Mouse (Mus musculus) Patski (cell line): ENCODE data around the gene Scfd2. TPM values are rescaled to one million over a fixed set of nuclear protein-coding genes. Genes with fewer than 3 reads are reported as not detected.

Experiments used
- ATAC-seq: fragments of 100-300 bp; one replicate; pipeline ENCODE4 v1.8.0; 2021
- CTCF ChIA-PET: fragments of 350-600 bp; sonication (Branson Sonifier 250); formaldehyde crosslinking; loops from one replicate; lab custom pipeline; 2022; ENCODE audit warnings: inconsistent platforms; lab: Charles Lee
- POLR2A ChIA-PET: fragments of 350-600 bp; sonication (Branson Sonifier 250); formaldehyde crosslinking; loops from one replicate; lab custom pipeline; 2022; ENCODE audit warnings: antibody characterized with exemption, inconsistent platforms; lab: Charles Lee
- DNase-seq: peaks from one replicate; pipeline ENCODE4 v3.0.0-alpha.2; 2011; ENCODE audit warnings: low read depth, low spot score
- H3K27me3 ChIP-seq: fragments of 371-371 bp; one replicate; pipeline ENCODE4 v1.5.1; 2021
- CTCF ChIP-seq: fragments of 100-300 bp; IDR thresholded peaks from one replicate; pipeline ENCODE4 v1.5.1; 2021
- in situ Hi-C: fragments of 300-500 bp; cut with MboI; formaldehyde crosslinking; loops from 3 replicates; pipeline ENCODE4 v1.11.1; 2018; ENCODE audit warnings: low pct_unique_long_range_greater_than_20kb, mixed read lengths
- polyA plus RNA-seq: library from polyadenylated mRNA; unstranded; gene quantifications from one replicate; pipeline ENCODE4 v1.2.3, GENCODE M21; 2021

The Scfd2 gene
- polyA plus RNA-seq, 1 experiment from 2014 or later: 8.6 TPM

DNA sequence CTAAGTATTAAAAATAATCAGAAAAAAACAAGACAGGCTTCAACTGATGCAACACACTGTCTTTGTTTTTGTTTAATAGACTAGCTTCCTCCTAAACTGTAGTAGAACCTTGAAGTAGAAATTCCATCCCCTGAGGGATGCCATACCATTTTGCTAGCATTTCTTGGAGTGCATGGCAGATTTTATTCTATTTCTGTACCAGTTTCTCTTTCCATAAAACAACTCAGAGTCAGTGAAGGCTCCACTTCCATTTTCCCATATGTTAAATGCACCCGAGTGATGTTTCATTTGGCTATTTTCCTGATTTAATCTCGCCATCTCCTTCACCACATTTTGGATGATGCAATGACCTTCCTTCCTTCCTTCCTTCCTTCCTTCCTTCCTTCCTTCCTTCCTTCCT lies 243.4 kb downstream of the Scfd2 start:
- no peak for ATAC-seq
- ChIA-PET POLR2A (no interaction called here), CTCF (no interaction called here)
- no peaks in the 10 kb centered on the region for H3K27me3 ChIP-seq
- no peak for DNase-seq
- in situ Hi-C loops: loop anchor here (10.0 kb wide), 1 partner anchor 353 kb away; no protein-coding TSS in a partner anchor
- TF ChIP-seq CTCF: no peak

DNA sequence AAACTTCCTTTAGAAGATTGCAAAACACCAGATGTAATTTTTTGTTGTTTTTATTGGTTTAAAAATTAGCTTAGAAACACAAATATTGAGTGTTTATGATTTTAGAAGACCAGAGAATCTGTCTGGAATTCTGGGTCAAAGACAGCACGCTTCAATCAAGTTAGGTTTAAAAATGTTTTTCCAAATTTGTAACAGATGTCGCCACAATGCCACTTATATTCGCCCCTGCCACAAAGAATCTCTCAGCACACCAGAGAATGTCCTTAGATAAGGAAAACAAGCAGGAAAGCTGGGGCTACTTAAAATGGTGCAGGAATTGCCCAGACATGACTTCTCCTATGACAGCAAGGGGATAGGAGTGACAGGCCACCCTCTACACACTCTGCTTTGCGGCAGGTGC lies 245.3 kb downstream of the Scfd2 start:
- DNase-seq (no peak), ATAC-seq (no peak)
- TF ChIP-seq CTCF: no peak
- in situ Hi-C loops: loop anchor here (10.0 kb wide), 1 partner anchor 352 kb away; no protein-coding TSS in a partner anchor
- POLR2A ChIA-PET: interaction anchor here (0.7 to 2.4 kb wide), 2 partner anchors 8 to 17 kb away, joined by 3 to 5 read pairs; no protein-coding TSS in a partner anchor
- CTCF ChIA-PET: interaction anchor here (1.0 kb wide), 1 partner anchor 10 kb away, joined by 3 read pairs; no protein-coding TSS in a partner anchor
- no peaks in the 10 kb centered on the region for H3K27me3 ChIP-seq

DNA sequence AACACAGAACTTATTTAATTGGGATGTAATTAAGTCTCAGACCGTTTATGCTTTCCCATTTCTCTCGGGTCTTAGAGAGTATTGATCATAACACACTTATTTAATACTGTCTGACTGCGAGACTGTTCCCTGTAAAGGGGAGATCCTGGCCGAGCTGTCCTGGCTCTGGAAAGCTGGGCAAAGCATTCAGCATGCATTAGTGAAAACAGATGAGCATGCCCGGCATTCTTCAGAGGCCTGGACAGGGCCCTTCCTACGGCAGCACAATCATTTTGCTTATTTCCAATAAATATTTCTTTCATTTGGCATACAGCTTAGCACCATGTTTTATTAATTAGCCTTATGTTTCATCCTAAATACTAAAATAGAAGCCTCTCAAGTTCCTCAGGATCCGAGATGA lies 245.8 kb downstream of the Scfd2 start:
- POLR2A ChIA-PET: interaction anchor here (2.4 kb wide), 1 partner anchor 8 kb away, joined by 5 read pairs; no protein-coding TSS in a partner anchor
- ATAC-seq: no peak
- DNase-seq: no peak
- in situ Hi-C loops: loop anchor here (10.0 kb wide), 1 partner anchor 351 kb away; no protein-coding TSS in a partner anchor
- TF ChIP-seq CTCF: no peak
- H3K27me3 ChIP-seq: no peaks in the 10 kb centered on the region
- CTCF ChIA-PET: interaction anchor here (0.7 to 1.2 kb wide), 3 partner anchors 10 to 431 kb away, joined by 3 to 4 read pairs (median 3); no protein-coding TSS in a partner anchor

GRCm38 (mm10) chr5:74285289-74285688 lies 246.3 kb downstream of the Scfd2 start:
- DNase-seq: no peak
- no peak for TF ChIP-seq CTCF
- POLR2A ChIA-PET: interaction anchor here (2.4 kb wide), 1 partner anchor 9 kb away, joined by 5 read pairs; no protein-coding TSS in a partner anchor
- CTCF ChIA-PET: interaction anchor here (0.7 to 1.2 kb wide), 2 partner anchors 246 to 430 kb away, joined by 3 to 4 read pairs; no protein-coding TSS in a partner anchor
- ATAC-seq: no peak
- in situ Hi-C loops: loop anchor here (10.0 kb wide), 1 partner anchor 350 kb away; no protein-coding TSS in a partner anchor
- H3K27me3 ChIP-seq: no peaks in the 10 kb centered on the region

DNA sequence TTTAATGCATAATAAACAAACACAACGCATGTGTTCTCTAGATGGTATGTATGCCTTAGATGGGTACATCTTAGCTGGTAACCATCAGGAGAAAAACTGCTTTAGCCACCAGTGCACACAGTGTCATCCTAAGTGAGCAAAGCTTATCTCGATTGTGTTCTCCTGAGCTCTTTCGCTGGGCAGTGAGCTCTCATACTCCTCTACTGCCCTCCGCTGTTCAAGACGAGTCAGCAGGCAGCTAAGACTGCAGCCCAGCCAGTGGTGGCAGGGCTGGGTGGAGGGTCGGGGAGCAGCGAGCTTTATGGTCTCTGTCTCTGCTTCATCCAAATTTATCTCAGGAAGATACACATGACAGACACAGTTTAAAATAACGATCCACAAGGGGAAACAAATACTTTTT lies 248.0 kb downstream of the Scfd2 start:
- ChIA-PET CTCF (interaction anchor here (0.6 to 4.0 kb wide), 27 partner anchors 9 to 873 kb away, joined by 3 to 59 read pairs (median 4); no protein-coding TSS in a partner anchor), POLR2A (interaction anchor here (0.6 kb wide), 1 partner anchor 524 kb away, joined by 3 read pairs; no protein-coding TSS in a partner anchor)
- ATAC-seq (peak; percentile 87), DNase-seq (no peak)
- H3K27me3 ChIP-seq: no peaks in the 10 kb centered on the region
- peak; percentile 94 for TF ChIP-seq CTCF
- in situ Hi-C loops: loop anchor here (5.0 to 10.0 kb wide), 4 partner anchors 291 to 596 kb away; no protein-coding TSS in a partner anchor

- CTCF ChIA-PET: interaction anchor here (0.9 to 4.0 kb wide), 6 partner anchors 10 to 427 kb away, joined by 3 to 59 read pairs (median 10); partner anchors contain the start of gene Usp46
- in situ Hi-C loops: loop anchor here (5.0 to 10.0 kb wide), 4 partner anchors 289 to 594 kb away; no protein-coding TSS in a partner anchor
- no peaks in the 10 kb centered on the region for H3K27me3 ChIP-seq
- POLR2A ChIA-PET: interaction anchor here (1.5 kb wide), 1 partner anchor 188 kb away, joined by 6 read pairs; no protein-coding TSS in a partner anchor
- ATAC-seq (no peak), DNase-seq (no peak)
- no peak for TF ChIP-seq CTCF
These were observed 250.1 kb downstream of the Scfd2 start for GRCm38 (mm10) chr5:74281480-74281879.

DNA sequence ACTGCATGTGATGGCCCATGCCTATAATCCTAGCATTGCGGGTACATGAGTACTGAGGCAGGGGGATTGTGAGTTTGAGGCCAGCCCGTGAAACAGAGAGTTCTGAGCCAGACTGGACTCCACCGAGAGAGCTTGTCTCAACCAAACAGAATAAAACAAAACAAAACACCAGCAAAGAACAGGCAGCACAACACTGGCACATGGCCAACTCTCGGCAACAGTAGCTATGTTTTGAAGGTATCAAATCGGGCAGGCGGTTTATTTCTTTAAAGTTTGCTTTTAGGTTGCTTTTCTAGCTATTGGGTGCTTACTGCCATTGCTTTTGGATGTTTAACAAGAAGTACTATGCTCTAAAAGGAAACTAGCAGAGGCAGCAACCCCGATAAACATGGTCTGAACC lies 251.9 kb downstream of the Scfd2 start:
- ChIA-PET CTCF (interaction anchor here (1.7 to 2.5 kb wide), 2 partner anchors 211 to 286 kb away, joined by 7 to 10 read pairs; partner anchors contain the start of gene Usp46), POLR2A (no interaction called here)
- ATAC-seq (no peak), DNase-seq (no peak)
- no peaks in the 10 kb centered on the region for H3K27me3 ChIP-seq
- no peak for TF ChIP-seq CTCF
- in situ Hi-C loops: loop anchor here (5.0 to 10.0 kb wide), 4 partner anchors 287 to 592 kb away; no protein-coding TSS in a partner anchor

DNA sequence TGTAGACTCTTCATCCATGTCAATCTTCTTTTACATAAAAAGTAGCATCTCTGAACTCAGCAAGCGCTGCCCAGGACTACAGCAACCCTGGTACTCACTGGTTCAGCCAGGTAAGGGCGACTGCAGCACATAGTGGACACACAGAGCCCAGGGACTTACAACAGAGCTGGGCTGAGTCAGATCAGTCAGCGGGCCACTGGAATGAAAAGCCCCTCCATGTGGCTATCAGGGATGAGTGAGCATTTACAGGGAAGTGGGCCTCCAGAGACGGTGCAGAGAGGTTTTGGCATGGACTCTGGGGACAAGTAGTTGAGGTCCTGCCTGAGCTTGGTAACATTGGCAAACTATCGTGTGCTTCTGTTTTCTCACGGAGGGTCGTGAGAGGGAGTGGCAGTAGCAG lies 253.1 kb downstream of the Scfd2 start:
- in situ Hi-C loops: no loop called here
- H3K27me3 ChIP-seq: no peaks in the 10 kb centered on the region
- ChIA-PET CTCF (interaction anchor here (0.6 to 3.4 kb wide), 30 partner anchors 9 to 878 kb away, joined by 3 to 46 read pairs (median 4); partner anchors contain the start of gene Usp46), POLR2A (interaction anchor here (0.8 to 1.4 kb wide), 3 partner anchors 185 to 285 kb away, joined by 3 read pairs; no protein-coding TSS in a partner anchor)
- ATAC-seq (no peak), DNase-seq (no peak)
- TF ChIP-seq CTCF: no peak

- DNase-seq: peak; percentile 42
- CTCF ChIA-PET: interaction anchor here (0.6 to 3.4 kb wide), 33 partner anchors 8 to 878 kb away, joined by 3 to 46 read pairs (median 4); partner anchors contain the start of gene Usp46
- POLR2A ChIA-PET: interaction anchor here (0.6 to 1.4 kb wide), 6 partner anchors 81 to 288 kb away, joined by 3 to 4 read pairs (median 3); no protein-coding TSS in a partner anchor
- H3K27me3 ChIP-seq: no peaks in the 10 kb centered on the region
- in situ Hi-C loops: no loop called here
- peak; percentile 67 for ATAC-seq
- TF ChIP-seq CTCF: peak; percentile 97
These were observed 253.8 kb downstream of the Scfd2 start for GRCm38 (mm10) chr5:74277712-74278111.

- ChIA-PET POLR2A (interaction anchor here (0.7 to 1.4 kb wide), 3 partner anchors 81 to 288 kb away, joined by 3 to 4 read pairs (median 3); no protein-coding TSS in a partner anchor), CTCF (interaction anchor here (0.8 to 3.4 kb wide), 27 partner anchors 8 to 879 kb away, joined by 3 to 46 read pairs (median 4); partner anchors contain the start of gene Usp46)
- in situ Hi-C loops: no loop called here
- TF ChIP-seq CTCF: no peak
- ATAC-seq (no peak), DNase-seq (no peak)
- H3K27me3 ChIP-seq: no peaks in the 10 kb centered on the region
These were observed 254.3 kb downstream of the Scfd2 start for GRCm38 (mm10) chr5:74277216-74277615.
